Mouse (Mus musculus): ENCODE data around the gene Ankle1.
"Not testable (repeated sequence)": the region's sequence is repeated elsewhere in the genome, so short reads cannot be mapped to it uniquely, and the experiment has no call there.

Gene Ankle1

GRCm38 (mm10) chr8:71408231-71408630, 2.4 kb downstream of the Ankle1 start:
- no peak for DNase-seq (ENCODE audit: low spot score)

- DNase-seq (ENCODE audit: low spot score), result no peak
Measured at GRCm38 (mm10) chr8:71411535-71412273, 5.9 kb downstream of the Ankle1 start.

- DNase-seq (ENCODE audit: low spot score), result no peak
Measured at GRCm38 (mm10) chr8:71422121-71422520, 16.3 kb downstream of the Ankle1 start.

- DNase-seq (ENCODE audit: low spot score), result not testable (repeated sequence)
Measured at GRCm38 (mm10) chr8:71432935-71433334, 27.1 kb downstream of the Ankle1 start.

GRCm38 (mm10) chr8:71437041-71437440, 31.2 kb downstream of the Ankle1 start:
- DNase-seq (ENCODE audit: low spot score), result no peak

- DNase-seq (ENCODE audit: low spot score), result no peak
Measured at GRCm38 (mm10) chr8:71441404-71441803, 35.6 kb downstream of the Ankle1 start.

GRCm38 (mm10) chr8:71445096-71445495, 39.3 kb downstream of the Ankle1 start:
- DNase-seq (ENCODE audit: low spot score), result no peak

GRCm38 (mm10) chr8:71451337-71451736, 45.5 kb downstream of the Ankle1 start:
- no peak for DNase-seq (ENCODE audit: low spot score)

GRCm38 (mm10) chr8:71451777-71452176, 46.0 kb downstream of the Ankle1 start:
- DNase-seq (ENCODE audit: low spot score), result no peak

GRCm38 (mm10) chr8:71452669-71453068, 46.9 kb downstream of the Ankle1 start:
- DNase-seq (ENCODE audit: low spot score), result no peak

- DNase-seq (ENCODE audit: low spot score), result no peak
Measured at GRCm38 (mm10) chr8:71454668-71455067, 48.9 kb downstream of the Ankle1 start.

GRCm38 (mm10) chr8:71456906-71457305, 51.1 kb downstream of the Ankle1 start:
- no peak for DNase-seq (ENCODE audit: low spot score)

GRCm38 (mm10) chr8:71457659-71458270, 52.0 kb downstream of the Ankle1 start:
- DNase-seq (ENCODE audit: low spot score), result no peak
